Mouse (Mus musculus) megakaryocyte, embryonic 14.5 days (primary cell): Measurements from ENCODE around the gene Sorbs1. TPM values are rescaled to one million over a fixed set of nuclear protein-coding genes. Genes with fewer than 3 reads are reported as not detected.

Experiments used
- H3K27me3 ChIP-seq: replicated peaks from 2 replicates; pipeline ENCODE3; 2012; ENCODE audit warnings: inconsistent platforms
- H3K36me3 ChIP-seq: replicated peaks from 2 replicates; pipeline ENCODE3; 2012; ENCODE audit warnings: low read length, inconsistent platforms, mixed read lengths
- H3K4me1 ChIP-seq: 2 replicates; pipeline ENCODE4 v1.6.1; 2012; ENCODE audit warnings: inconsistent platforms
- H3K4me3 ChIP-seq: replicated peaks from 2 replicates; pipeline ENCODE3; 2012; ENCODE audit warnings: moderate library complexity, mild to moderate bottlenecking, inconsistent platforms
- H3K9me3 ChIP-seq: 2 replicates; pipeline ENCODE4 v1.6.1; 2012; ENCODE audit warnings: inconsistent platforms
- FLI1 ChIP-seq: IDR thresholded peaks from 2 replicates; pipeline ENCODE4 v1.6.1; 2012; ENCODE audit warnings: low read length, inconsistent platforms, mixed read lengths
- GATA1 ChIP-seq: IDR thresholded peaks from 3 replicates; pipeline ENCODE4 v1.6.1; 2012; ENCODE audit warnings: mixed read lengths, low read length, inconsistent platforms, borderline replicate concordance
- polyA plus RNA-seq: library from polyadenylated mRNA; stranded (reverse); fragments of >175 nt; gene quantifications from 2 replicates; pipeline ENCODE4 v1.2.3, GENCODE M21; 2012; ENCODE audit warnings: low replicate concordance; ENCODE audit not compliant: insufficient read depth

Gene Sorbs1
- polyA plus RNA-seq, 1 experiment = 2.7 TPM

DNA sequence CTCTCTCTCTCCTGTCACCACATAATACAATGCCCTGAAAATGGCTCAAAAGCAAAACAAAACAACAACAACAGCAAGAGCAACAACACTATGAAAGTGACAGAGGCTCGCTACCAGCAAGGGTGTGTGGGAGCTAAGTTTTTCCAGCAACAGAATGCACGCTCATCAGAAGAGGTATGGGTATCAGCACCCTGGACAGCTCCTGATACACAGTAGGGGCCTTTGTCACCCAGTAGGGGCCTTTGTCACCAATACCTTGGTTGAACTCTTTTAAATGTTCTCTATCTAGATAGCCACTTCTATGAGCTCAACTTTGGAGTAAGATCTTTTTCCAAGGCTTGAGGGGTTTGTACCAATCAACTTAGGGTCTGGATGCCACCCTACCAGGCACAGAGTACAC is 138.9 kb downstream of the Sorbs1 start:
- TF ChIP-seq FLI1 (no peak), GATA1 (no peak)
- no peak overlapping the region for H3K4me3 ChIP-seq
- H3K36me3 ChIP-seq = peaks cover 50% of the 10 kb centered on the region

DNA sequence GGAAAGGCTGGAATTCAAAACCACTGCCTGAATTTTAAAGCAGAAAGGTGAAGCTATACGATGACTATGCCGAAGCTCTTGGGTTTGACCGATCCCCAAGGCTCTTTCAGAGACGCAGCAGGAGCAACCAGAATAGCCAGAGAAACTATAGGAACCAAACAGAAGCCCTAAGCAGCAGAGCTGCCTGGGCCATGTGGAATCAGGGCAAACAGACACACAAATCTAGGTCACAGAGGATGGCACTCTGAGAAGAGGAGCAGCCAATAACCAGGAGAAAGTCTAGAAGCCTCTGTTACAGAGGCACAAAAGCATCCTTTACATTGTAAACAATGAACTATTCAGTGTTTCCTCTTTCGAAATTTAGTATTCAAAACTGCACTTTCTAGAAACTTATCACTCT is 140.9 kb downstream of the Sorbs1 start:
- H3K27me3 ChIP-seq = no peaks in the 10 kb centered on the region
- no peaks in the 10 kb centered on the region for H3K9me3 ChIP-seq
- H3K4me1 ChIP-seq = peaks cover 43% of the 10 kb centered on the region
- TF ChIP-seq GATA1 (no peak), FLI1 (no peak)
- no peak overlapping the region for H3K4me3 ChIP-seq
- peaks cover 42% of the 10 kb centered on the region for H3K36me3 ChIP-seq

More for the DNA sequence above, 138.9 kb downstream of the Sorbs1 start:
- no peaks in the 10 kb centered on the region for H3K27me3 ChIP-seq
- H3K4me1 ChIP-seq = peaks cover 29% of the 10 kb centered on the region
- no peaks in the 10 kb centered on the region for H3K9me3 ChIP-seq

DNA sequence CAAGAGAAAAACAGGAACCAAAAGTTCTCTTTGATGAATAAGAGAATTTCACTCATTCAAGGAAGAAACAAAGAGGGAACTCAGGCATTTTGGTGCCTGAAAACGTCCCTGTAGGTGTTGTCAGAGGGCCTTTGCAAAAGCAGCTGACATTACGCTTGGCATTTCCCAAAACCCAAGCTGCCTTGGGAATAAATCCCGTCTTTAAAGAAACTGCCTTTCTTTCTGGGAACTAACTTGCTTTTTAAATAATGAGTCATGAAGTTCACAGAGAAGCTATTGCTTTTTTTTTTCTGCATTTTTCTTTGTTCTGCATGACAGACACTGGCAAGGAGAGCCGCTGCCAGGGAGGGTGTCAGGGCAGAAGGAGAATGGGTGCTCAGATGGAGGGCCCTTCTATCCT is 141.7 kb downstream of the Sorbs1 start:
- H3K9me3 ChIP-seq = no peaks in the 10 kb centered on the region
- H3K27me3 ChIP-seq = no peaks in the 10 kb centered on the region
- H3K36me3 ChIP-seq = peaks cover 36% of the 10 kb centered on the region
- H3K4me3 ChIP-seq = no peak overlapping the region
- H3K4me1 ChIP-seq = peaks cover 49% of the 10 kb centered on the region
- no peak for TF ChIP-seq GATA1
- TF ChIP-seq FLI1 = no peak

DNA sequence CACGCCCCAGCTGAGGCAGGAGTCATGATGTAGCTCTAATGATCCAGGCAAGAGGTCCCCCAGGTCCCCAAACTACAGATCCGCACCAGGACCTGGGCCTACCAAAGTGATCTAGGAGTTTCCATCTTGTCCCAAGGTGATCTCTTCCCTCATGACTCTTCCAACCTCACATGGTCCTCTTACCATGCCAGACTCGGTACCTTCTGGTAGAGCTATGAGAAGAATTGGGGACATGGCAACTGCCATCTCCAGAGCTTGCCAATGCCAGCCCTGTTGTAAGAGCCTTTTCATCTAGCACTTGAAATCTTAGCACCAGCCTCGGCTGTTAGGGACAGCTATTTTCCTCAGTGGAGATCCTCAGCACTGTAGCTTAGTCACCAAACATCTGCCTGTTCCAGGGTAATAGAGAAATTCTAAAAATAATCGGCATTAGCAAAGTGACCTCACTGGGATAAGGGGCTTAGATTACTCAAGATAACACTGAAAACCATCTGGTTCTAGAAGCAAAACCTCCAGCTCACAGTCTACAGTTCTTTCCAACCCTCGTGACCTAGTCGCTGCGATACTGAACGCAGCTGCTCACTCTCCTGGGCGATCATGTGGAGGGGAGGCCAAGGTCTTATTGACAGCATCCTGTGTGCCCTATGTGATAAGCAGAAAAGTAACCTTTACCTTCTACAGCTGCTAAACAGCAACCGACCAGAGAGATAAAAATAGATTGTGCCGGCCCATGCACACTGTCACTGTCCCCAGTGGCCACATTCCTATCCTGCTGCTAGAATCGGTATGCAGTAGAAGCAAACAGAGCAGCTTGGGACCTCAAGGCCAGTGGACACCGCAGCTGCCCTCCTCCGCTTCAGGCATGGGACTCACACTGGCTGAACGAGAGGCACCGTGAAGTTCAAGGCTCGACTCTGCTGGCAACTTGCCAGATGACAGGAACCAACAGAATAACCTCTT is 143.4 kb downstream of the Sorbs1 start:
- TF ChIP-seq FLI1 = no peak
- no peak for TF ChIP-seq GATA1
- Histone ChIP-seq H3K4me3 (no peak overlapping the region), H3K36me3 (peaks cover 29% of the 10 kb centered on the region), H3K4me1 (peaks cover 44% of the 10 kb centered on the region), H3K9me3 (no peaks in the 10 kb centered on the region), H3K27me3 (no peaks in the 10 kb centered on the region)

DNA sequence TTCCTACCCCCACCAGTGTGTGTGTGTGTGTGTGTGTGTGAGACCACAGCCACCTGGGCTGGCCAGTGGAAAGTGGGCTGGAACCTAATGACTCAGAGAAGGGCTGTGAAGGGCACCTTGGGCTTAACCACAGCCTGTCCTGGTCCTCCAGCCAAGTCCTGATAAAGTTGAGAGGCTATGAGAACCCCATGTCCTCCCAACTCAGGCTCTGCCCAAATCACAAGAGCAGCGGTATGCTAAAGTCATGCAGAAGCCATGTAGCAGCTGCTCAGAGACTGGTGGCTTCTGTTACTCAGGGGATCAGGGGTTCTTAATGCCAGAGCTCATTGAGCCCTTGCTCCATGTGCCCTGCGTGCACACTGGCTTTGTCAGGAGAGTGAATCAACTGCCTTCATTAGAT is 145.1 kb downstream of the Sorbs1 start:
- TF ChIP-seq FLI1 (no peak), GATA1 (no peak)
- peaks cover 44% of the 10 kb centered on the region for H3K4me1 ChIP-seq
- H3K9me3 ChIP-seq = peaks cover 2% of the 10 kb centered on the region; the same call in 1 of the 2 replicates
- no peak overlapping the region for H3K4me3 ChIP-seq
- H3K27me3 ChIP-seq = no peaks in the 10 kb centered on the region
- peaks cover 45% of the 10 kb centered on the region for H3K36me3 ChIP-seq

DNA sequence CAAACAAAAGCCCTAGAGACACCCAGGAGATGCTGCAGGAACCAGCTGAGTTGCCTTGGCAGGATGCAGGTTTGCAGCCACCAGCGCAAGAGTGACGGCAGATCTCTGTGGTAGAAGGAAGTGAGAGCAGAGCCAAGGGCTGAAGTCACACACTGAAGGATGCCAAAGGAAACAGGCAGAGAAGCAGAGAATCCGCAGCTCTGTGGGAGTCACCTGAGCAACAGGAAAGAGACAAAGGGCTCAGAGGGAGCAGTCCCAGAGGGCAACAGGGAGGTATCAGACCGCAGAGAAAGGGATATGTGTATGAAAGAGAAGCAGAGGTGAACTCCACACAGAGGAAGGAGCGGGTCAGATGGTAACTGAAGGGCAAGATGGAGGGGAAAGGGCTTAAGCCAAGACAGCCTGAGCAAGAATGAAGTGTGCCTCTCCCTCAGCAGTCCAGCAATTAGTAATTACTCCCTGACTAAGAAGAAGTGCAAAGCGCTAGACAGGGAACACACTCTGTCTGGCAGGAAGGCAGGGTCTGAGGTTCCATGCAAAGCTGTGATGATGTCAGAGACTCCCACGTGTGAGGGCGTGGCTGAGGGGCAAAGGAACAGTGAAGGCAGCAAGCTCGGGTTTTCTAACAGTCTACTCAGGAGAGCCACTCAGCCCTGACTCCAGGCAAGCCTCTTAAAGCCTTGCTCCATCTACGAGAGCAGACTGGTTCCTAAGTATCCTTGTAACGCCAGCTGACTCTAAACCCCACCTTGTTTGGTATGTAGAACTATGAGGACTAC is 147.2 kb downstream of the Sorbs1 start:
- peaks cover 49% of the 10 kb centered on the region for H3K36me3 ChIP-seq
- H3K27me3 ChIP-seq = no peaks in the 10 kb centered on the region
- H3K9me3 ChIP-seq = peaks cover 5% of the 10 kb centered on the region; the same call in 1 of the 2 replicates
- peak overlapping the region; percentile 76 for H3K4me3 ChIP-seq
- no peak for TF ChIP-seq FLI1
- TF ChIP-seq GATA1 = no peak
- H3K4me1 ChIP-seq = peaks cover 44% of the 10 kb centered on the region

DNA sequence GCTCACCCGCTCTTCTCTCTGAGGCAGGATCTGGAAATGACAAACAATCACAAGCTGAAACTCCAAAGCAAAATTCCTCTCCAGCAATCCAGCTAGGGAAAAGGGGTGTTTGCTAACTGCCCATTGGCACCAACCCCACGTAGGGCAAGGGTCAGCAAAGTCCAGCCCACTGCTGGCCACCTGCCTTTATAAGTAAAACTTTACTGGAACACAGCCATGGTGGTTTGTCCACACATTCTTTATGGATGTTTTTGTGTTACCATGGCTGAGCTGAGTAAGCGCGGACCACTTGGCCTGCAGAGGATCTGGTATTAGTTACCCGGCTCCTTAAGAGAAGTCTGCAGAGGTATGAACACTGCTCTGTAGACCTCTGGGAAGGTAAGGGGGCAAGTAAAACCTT is 148.4 kb downstream of the Sorbs1 start:
- H3K27me3 ChIP-seq = no peaks in the 10 kb centered on the region
- H3K36me3 ChIP-seq = peaks cover 39% of the 10 kb centered on the region
- H3K4me1 ChIP-seq = peaks cover 39% of the 10 kb centered on the region
- no peak overlapping the region for H3K4me3 ChIP-seq
- peaks cover 5% of the 10 kb centered on the region; the same call in 1 of the 2 replicates for H3K9me3 ChIP-seq
- TF ChIP-seq GATA1 (no peak), FLI1 (no peak)

DNA sequence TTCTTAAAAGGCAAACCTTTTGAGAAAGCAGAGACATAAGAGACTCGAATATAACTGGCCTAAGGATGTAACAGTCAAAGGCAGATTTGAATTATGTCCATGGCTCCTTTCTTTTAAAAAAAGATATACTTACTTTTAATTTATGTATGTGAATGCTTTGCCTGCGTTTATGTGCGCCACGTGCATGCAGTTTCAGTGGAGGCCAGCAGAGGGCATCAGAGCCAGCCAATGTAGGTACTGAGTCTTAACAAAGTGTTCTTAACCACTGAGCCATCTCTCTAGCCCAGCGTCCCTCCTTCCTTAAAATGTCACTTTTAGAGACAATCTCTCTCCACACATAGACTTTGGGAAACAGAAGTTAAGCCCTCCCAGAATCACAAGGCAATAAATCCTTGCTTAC is 150.1 kb downstream of the Sorbs1 start:
- no peaks in the 10 kb centered on the region for H3K27me3 ChIP-seq
- H3K36me3 ChIP-seq = peaks cover 30% of the 10 kb centered on the region
- H3K9me3 ChIP-seq = peaks cover 5% of the 10 kb centered on the region; the same call in 1 of the 2 replicates
- TF ChIP-seq FLI1 (no peak), GATA1 (no peak)
- peaks cover 29% of the 10 kb centered on the region for H3K4me1 ChIP-seq
- no peak overlapping the region for H3K4me3 ChIP-seq

DNA sequence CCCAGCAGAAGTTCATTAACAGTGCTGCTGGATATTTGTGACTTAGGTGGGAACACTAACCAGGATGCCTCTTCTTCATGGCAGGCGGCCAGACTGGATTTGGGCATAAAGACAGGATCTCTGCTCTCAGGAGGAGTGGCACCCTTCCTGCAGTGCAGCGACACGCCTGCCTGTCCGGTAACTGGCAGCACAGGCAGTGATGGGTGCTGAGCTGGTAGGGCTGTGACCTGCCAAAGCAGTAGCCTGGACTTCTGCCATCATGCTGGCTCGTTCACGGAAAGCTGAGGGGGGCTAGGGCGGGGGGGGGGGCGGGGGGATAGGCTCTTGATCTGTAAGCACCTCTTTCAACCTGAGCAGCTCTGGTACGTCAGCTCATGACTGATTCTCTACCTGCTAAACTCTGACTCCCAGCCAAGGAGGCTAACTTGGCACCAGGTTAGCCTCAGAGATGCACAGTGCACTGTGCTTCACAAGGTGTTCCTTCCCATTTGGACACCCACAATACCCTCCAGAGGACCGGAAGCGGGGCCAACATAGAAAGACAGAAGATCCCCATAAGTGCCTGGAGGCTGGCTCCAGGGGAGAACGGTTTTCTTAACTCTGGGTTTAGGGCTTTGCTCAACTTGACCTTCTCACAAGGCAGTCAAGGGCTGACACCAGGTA is 151.2 kb downstream of the Sorbs1 start:
- TF ChIP-seq FLI1 = no peak
- no peak for TF ChIP-seq GATA1
- Histone ChIP-seq H3K36me3 (peaks cover 30% of the 10 kb centered on the region), H3K9me3 (peaks cover 5% of the 10 kb centered on the region; the same call in 1 of the 2 replicates), H3K27me3 (no peaks in the 10 kb centered on the region), H3K4me1 (peaks cover 18% of the 10 kb centered on the region), H3K4me3 (peak overlapping the region; percentile 14)
